Comparison of ENCODE assay signal across 9 mouse cellular contexts in the genomic region with DNA sequence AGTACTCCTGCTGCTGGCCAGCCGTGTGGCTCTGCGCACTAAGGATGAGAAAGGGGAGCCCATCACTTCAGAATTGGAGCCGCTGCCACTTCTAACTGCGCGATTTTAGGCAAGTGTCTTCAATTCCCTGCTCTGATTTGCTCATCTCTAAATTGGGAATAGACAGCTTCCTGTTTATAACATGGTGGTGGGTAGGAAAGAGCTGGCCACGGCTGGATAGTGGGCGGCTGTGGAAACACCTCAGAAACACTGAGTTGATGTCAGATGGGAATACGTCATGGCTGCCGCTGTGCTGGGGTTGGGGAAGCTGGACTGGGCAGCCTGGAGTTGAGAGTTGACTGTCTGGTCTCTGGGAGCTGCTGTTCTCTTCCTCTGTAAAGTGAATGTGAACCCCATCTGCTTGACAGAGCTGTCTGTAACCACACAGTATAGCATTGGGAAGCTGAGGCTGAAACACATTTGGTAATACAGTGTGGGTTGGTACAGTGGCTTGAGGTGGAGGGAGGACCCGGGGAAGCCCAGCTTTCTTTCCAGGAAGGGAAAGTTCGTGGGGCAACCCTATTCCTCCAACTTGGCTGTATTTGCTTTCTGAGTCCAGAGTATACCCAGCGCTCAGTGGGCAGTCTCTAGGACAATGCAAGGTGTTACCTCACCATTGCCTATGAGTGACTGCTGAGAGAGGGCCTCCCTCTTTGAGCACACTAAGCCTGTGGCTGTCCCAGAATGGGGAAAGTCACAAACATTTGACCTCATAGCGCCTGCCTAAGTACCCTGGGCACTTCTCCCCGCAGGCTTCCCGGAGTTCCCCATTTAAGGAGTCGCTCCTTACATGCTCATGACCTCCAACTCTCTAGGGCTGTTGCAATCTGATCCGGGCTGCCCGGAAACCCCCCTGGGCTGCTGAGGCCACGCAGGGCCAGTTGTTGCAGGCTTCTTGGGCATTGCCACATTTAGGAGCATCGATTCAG.
DNase-seq lines count a peak whose midpoint lies in the region; TF ChIP-seq lines count a peak whose summit lies in the region.
"Had no signal": no experiment of that assay in that cellular context is flagged by ENCODE, and none has a peak within 500 bp of the region (broad histone marks: within the 10 kb centered on the region; RNA-seq: fewer than 3 reads in every experiment).

No protein-coding gene starts in this region.

- DNase-seq in gastrocnemius, adult 2 months, result peak; percentile 81
- DNase-seq in gastrocnemius, postnatal 10 days, result no peak
- DNase-seq in embryo, embryonic 10.5 days (ENCODE audit: low spot score), result peak; percentile 27
- DNase-seq in heart, postnatal 25 days (ENCODE audit: low spot score), result peak; percentile 43
- peak; percentile 52 for DNase-seq in lung, postnatal 14 days
- DNase-seq in spleen, adult 18-20 months, result no peak
- no peak for DNase-seq in retina, embryonic 14.5 days (ENCODE audit: low spot score)
- no peak for DNase-seq in cerebellum, postnatal 4 days (ENCODE audit: low spot score in 2 of 2)

- intact Hi-C loops in gastrocnemius, adult 2 months (cut with DNase I), result no loop called here
- intact Hi-C loops in heart, postnatal 25 days (cut with DNase I), result no loop called here

- H3K4me3 ChIP-seq in gastrocnemius, adult 2 months, result no peak overlapping the region
- H3K4me3 ChIP-seq: embryonic facial prominence, embryonic 13.5 days had no signal

- H3K27ac ChIP-seq in gastrocnemius, adult 2 months, result peak overlapping the region; percentile 58
- H3K27ac ChIP-seq: embryonic facial prominence, embryonic 13.5 days had no signal

- no peak for TF ChIP-seq CTCF in gastrocnemius, adult 2 months (IDR thresholded peaks at IDR 0.05)

Comparison
In these comparisons a context has a peak if more than half of its experiments do, and no peak if none do; other contexts are left out.
1. DNase-seq: peak in gastrocnemius, adult 2 months (single experiment), embryo, embryonic 10.5 days (single experiment), heart, postnatal 25 days (single experiment) and lung, postnatal 14 days (single experiment); none in gastrocnemius, postnatal 10 days (single experiment), spleen, adult 18-20 months (0 of 2), retina, embryonic 14.5 days (single experiment) and cerebellum, postnatal 4 days (0 of 2).